Mouse (Mus musculus) heart, postnatal 0 days (tissue): ENCODE data around the gene Sf3b3. TPM values are rescaled to one million over a fixed set of nuclear protein-coding genes. Genes with fewer than 3 reads are reported as not detected.

Source experiments
- ATAC-seq: fragments of 200-750 bp; cut with Nextera tagmentation; 2 replicates; pipeline ENCODE4 v1.8.0; 2017; ENCODE audit warnings: low read depth, moderate number of reproducible peaks, moderate library complexity; ENCODE audit not compliant: insufficient read depth
- DNase-seq: peaks from one replicate; pipeline ENCODE4 v3.0.0-alpha.2; 2016; ENCODE audit warnings: low spot score
- H3K27ac ChIP-seq: fragments of 300-500 bp; sonication (generic); 2 replicates; pipeline ENCODE4 v1.5.1; 2014; ENCODE audit warnings: low read depth, mild to moderate bottlenecking
- H3K27me3 ChIP-seq: fragments of 300-500 bp; sonication (generic); 2 replicates; pipeline ENCODE4 v1.6.1; 2014; ENCODE audit warnings: low read length, mixed read lengths; ENCODE audit not compliant: control insufficient read depth, insufficient read depth
- H3K36me3 ChIP-seq: fragments of 300-500 bp; sonication (generic); replicated peaks from 2 replicates; pipeline ENCODE4 v1.6.1; 2014; ENCODE audit warnings: low read length, mixed read lengths; ENCODE audit not compliant: control insufficient read depth, insufficient read depth
- H3K4me1 ChIP-seq: fragments of 300-500 bp; sonication (generic); 2 replicates; pipeline ENCODE4 v1.6.1; 2014; ENCODE audit warnings: antibody characterized with exemption; ENCODE audit not compliant: control insufficient read depth, insufficient read depth
- H3K4me2 ChIP-seq: fragments of 300-500 bp; sonication (generic); 2 replicates; pipeline ENCODE4 v1.6.1; 2014; ENCODE audit warnings: low read depth, mild to moderate bottlenecking, low read length, moderate library complexity
- H3K4me3 ChIP-seq: fragments of 300-500 bp; sonication (generic); 2 replicates; pipeline ENCODE4 v1.5.1; 2014; ENCODE audit warnings: low read depth, low read length
- H3K9ac ChIP-seq: fragments of 300-500 bp; sonication (generic); replicated peaks from 2 replicates; pipeline ENCODE4 v1.6.1; 2014; ENCODE audit warnings: low read depth, low read length, mixed read lengths
- H3K9me3 ChIP-seq: fragments of 300-500 bp; sonication (generic); replicated peaks from 2 replicates; pipeline ENCODE4 v1.6.1; 2016; ENCODE audit warnings: low read length; ENCODE audit not compliant: control insufficient read depth
- CTCF ChIP-seq: IDR thresholded peaks from 2 replicates; pipeline ENCODE4 v1.5.1; 2016; ENCODE audit warnings: antibody characterized with exemption, control low read depth, low read depth
- EP300 ChIP-seq: IDR thresholded peaks from 2 replicates; pipeline ENCODE4 v1.6.1; 2016; ENCODE audit warnings: antibody characterized with exemption, low read depth
- WGBS: fragments of 180-500 bp; shearing (Covaris S2); extraction: QIAGEN DNeasy Blood & Tissue Kit; methylation state at CpG from one replicate; pipeline ENCODE4 v1.1.7; 2014; 5-methylcytosine and 5-hydroxymethylcytosine counted together
- polyA plus RNA-seq: library from polyadenylated mRNA; unstranded; fragments of >200 nt; fragmentation: Nextera tagmentation; extraction: Ambion mirVana; gene quantifications from 2 replicates; pipeline ENCODE4 v1.2.1, GENCODE M21; 2015
- total RNA-seq: library from RNA; depleted of rRNA; stranded (reverse); fragments of >200 nt; gene quantifications from 2 replicates; pipeline ENCODE4 v1.2.3, GENCODE M21; 2014; ENCODE audit warnings: low replicate concordance

Sf3b3 gene
- total and polyA plus RNA-seq, 2 experiments from 2014 or later, result 32.9 to 47.3 TPM

DNA sequence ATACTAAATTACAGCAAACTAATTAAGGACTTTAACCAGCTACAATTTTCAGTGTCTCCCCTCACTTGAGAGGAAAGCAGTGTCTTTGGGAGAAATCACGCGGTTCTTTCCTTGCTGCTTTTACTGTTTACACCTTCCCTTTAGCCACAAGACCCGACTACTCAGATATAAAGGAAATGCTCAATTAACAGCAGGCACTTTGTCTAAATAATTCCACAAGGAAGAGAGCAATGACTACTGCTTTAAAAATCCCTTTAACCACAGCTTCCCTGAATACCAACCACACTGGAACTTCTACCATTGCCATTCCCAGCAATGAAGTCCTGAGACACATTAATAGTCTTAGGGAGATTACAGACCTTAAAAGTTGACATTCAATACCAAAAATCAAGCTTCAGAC, 18.1 kb downstream of the Sf3b3 start:
- no peak overlapping the region for H3K4me3 ChIP-seq
- no peak overlapping the region for H3K4me2 ChIP-seq
- TF ChIP-seq EP300 (no peak), CTCF (no peak)
- ATAC-seq (no peak), DNase-seq (no peak)
- 78% methylated on average over 3 of the region's 3 CpGs for WGBS
- H3K36me3 ChIP-seq, result peaks cover 91% of the 10 kb centered on the region
- no peaks in the 10 kb centered on the region for H3K27me3 ChIP-seq
- no peak overlapping the region for H3K27ac ChIP-seq
- no peaks in the 10 kb centered on the region for H3K9me3 ChIP-seq
- H3K4me1 ChIP-seq, result no peaks in the 10 kb centered on the region
- no peak overlapping the region for H3K9ac ChIP-seq

DNA sequence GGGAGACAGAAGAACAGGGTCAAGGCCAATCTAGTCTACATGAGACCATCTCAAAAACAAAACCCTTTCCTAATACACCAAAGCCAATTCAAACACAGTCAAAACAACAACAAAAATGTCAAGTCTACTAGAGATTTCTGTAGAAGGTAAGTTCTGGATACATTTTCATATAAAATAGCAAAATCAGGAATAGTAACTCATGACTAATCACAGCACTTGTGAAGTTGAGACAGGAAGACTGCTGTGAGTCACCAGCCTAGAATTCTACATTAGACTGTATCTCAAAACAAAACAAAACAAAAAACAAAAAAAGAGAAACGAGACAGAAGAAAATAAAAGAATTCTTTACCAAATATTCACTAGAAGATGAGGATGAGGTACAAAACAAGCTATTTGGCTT, 21.7 kb downstream of the Sf3b3 start:
- WGBS, result 64% methylated on average over 1 of the region's 1 CpGs
- TF ChIP-seq CTCF (no peak), EP300 (no peak)
- Histone ChIP-seq H3K4me3 (no peak overlapping the region), H3K4me2 (no peak overlapping the region), H3K9me3 (no peaks in the 10 kb centered on the region), H3K9ac (no peak overlapping the region), H3K36me3 (peaks cover 94% of the 10 kb centered on the region), H3K27ac (no peak overlapping the region), H3K27me3 (no peaks in the 10 kb centered on the region), H3K4me1 (no peaks in the 10 kb centered on the region)
- ATAC-seq (no peak), DNase-seq (no peak)

DNA sequence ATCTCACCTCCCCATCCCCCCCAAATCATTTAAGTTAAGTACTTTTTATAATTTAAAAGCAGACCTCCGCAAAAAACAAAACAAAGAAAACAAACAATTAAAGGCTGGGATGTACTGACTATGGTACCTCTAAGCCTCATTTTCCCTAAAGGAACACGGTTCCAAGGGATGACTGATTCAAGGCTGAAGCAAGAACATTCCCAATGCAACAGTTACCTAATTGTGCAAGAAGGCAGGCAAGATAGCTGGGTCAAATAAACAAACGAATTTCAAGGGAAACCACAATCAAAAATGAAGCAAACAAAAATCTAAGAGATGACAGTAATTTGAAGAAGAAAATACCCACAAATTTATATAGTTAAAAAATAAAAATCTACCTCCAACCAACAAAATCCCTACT, 24.6 kb downstream of the Sf3b3 start:
- H3K4me1 ChIP-seq, result no peaks in the 10 kb centered on the region
- no peaks in the 10 kb centered on the region for H3K27me3 ChIP-seq
- 84% methylated on average over 3 of the region's 3 CpGs for WGBS
- TF ChIP-seq CTCF (no peak), EP300 (no peak)
- no peak for DNase-seq
- no peak overlapping the region for H3K9ac ChIP-seq
- ATAC-seq, result no peak
- H3K4me3 ChIP-seq, result no peak overlapping the region
- H3K4me2 ChIP-seq, result no peak overlapping the region
- no peaks in the 10 kb centered on the region for H3K9me3 ChIP-seq
- peaks cover 97% of the 10 kb centered on the region for H3K36me3 ChIP-seq
- no peak overlapping the region for H3K27ac ChIP-seq

DNA sequence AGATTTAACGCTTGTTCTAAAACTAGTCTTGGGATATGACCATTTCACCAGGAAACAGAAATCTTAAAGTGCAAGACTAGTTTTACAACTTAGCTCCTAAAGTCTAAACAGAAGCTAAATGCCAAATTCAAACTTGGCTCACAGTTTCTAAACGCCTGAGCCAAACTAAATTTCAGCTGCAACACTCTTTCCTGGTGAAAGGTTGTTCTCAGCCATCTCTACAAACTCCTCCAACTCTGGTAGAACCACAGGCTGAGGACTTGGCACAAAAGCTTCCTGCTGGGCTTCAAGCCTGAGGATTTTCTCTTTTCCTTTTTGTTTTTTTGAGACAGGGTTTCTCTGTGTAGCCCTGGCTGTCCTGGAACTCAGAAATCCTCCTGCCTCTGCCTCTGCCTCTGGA, 26.3 kb downstream of the Sf3b3 start:
- Histone ChIP-seq H3K27me3 (no peaks in the 10 kb centered on the region), H3K36me3 (peaks cover 97% of the 10 kb centered on the region), H3K27ac (no peak overlapping the region), H3K4me2 (no peak overlapping the region), H3K9ac (no peak overlapping the region), H3K4me3 (no peak overlapping the region), H3K9me3 (no peaks in the 10 kb centered on the region), H3K4me1 (no peaks in the 10 kb centered on the region)
- DNase-seq, result no peak
- WGBS, result 84% methylated on average over 2 of the region's 2 CpGs
- ATAC-seq, result no peak
- TF ChIP-seq CTCF (no peak), EP300 (no peak)

DNA sequence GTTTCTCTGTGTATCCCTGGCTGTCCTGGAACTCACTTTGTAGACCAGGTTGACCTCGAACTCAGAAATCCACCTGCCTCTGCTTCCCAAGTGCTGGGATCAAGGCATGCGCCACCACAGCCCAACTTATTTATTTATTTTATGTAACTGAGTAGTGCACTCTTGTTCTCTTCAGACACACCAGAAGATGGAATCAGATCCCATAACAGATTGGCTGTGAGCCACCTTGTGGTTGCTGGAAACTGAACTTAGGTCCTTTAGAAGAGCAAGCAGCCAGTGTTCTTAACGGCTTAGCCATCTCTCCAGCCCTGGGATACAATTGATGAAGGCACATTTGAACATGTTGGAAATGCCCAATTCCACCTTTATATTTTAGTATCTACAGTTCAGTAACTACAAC, 28.0 kb downstream of the Sf3b3 start:
- WGBS, result 79% methylated on average over 3 of the region's 3 CpGs
- Histone ChIP-seq H3K9me3 (no peaks in the 10 kb centered on the region), H3K4me3 (no peak overlapping the region), H3K27ac (no peak overlapping the region), H3K36me3 (peaks cover 100% of the 10 kb centered on the region), H3K4me1 (no peaks in the 10 kb centered on the region), H3K4me2 (no peak overlapping the region), H3K9ac (no peak overlapping the region), H3K27me3 (no peaks in the 10 kb centered on the region)
- ATAC-seq, result no peak
- TF ChIP-seq CTCF (no peak), EP300 (no peak)
- no peak for DNase-seq

DNA sequence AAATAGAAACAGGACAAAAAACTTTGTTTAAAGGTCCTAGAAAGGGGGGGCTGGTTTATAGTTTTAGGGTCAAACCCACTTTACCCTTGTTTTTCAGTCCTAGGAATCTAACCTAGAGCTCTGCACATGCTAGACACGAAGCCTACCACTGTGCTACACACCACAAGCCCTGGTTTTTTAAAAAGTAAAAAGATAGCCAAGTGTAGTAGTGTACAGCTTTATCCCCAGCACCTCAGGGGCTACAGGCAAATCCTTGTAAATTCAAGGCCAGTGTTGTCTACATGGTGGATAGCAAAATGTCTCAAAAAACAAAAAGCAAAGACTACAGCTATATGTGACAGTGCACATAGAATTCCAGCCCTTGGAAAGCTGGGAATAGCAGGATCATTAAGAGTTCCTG, 29.6 kb downstream of the Sf3b3 start:
- H3K27me3 ChIP-seq, result no peaks in the 10 kb centered on the region
- peaks cover 100% of the 10 kb centered on the region for H3K36me3 ChIP-seq
- WGBS, result 100% methylated on average over 1 of the region's 1 CpGs
- no peak overlapping the region for H3K4me2 ChIP-seq
- no peak overlapping the region for H3K4me3 ChIP-seq
- no peak overlapping the region for H3K27ac ChIP-seq
- ATAC-seq (no peak), DNase-seq (no peak)
- TF ChIP-seq CTCF (no peak), EP300 (no peak)
- no peaks in the 10 kb centered on the region for H3K4me1 ChIP-seq
- no peak overlapping the region for H3K9ac ChIP-seq
- H3K9me3 ChIP-seq, result no peaks in the 10 kb centered on the region
